Mouse (Mus musculus) midbrain, postnatal 0 days (tissue): ENCODE results near the gene Gna12. TPM values are rescaled to one million over a fixed set of nuclear protein-coding genes. Genes with fewer than 3 reads are reported as not detected.

Experiments
- ATAC-seq: fragments of 200-750 bp; cut with Nextera tagmentation; 2 replicates; pipeline ENCODE4 v1.8.0; 2017; ENCODE audit warnings: moderate number of reproducible peaks, mild to moderate bottlenecking, moderate TSS enrichment, moderate library complexity; ENCODE audit not compliant: low FRiP score
- DNase-seq: peaks from one replicate; pipeline ENCODE4 v3.0.0-alpha.2; 2015; ENCODE audit warnings: low spot score
- H3K27ac ChIP-seq: fragments of 300-500 bp; sonication (generic); 2 replicates; pipeline ENCODE4 v1.5.1; 2014; ENCODE audit warnings: low read depth, mild to moderate bottlenecking, low read length, mixed read lengths
- H3K27me3 ChIP-seq: fragments of 300-500 bp; sonication (generic); 2 replicates; pipeline ENCODE4 v1.6.1; 2014; ENCODE audit warnings: low read length, control low read depth, mixed read lengths; ENCODE audit not compliant: insufficient read depth
- H3K36me3 ChIP-seq: fragments of 300-500 bp; sonication (generic); 2 replicates; pipeline ENCODE4 v1.6.1; 2014; ENCODE audit warnings: low read length, control low read depth, mixed read lengths; ENCODE audit not compliant: insufficient read depth
- H3K4me1 ChIP-seq: fragments of 300-500 bp; sonication (generic); 2 replicates; pipeline ENCODE4 v1.6.1; 2014; ENCODE audit warnings: mild to moderate bottlenecking, control low read depth, antibody characterized with exemption, low read length, mixed read lengths; ENCODE audit not compliant: insufficient read depth
- H3K4me2 ChIP-seq: fragments of 300-500 bp; sonication (generic); 2 replicates; pipeline ENCODE4 v1.6.1; 2014; ENCODE audit warnings: low read depth, mild to moderate bottlenecking, low read length, mixed read lengths; ENCODE audit not compliant: poor library complexity, severe bottlenecking
- H3K4me3 ChIP-seq: fragments of 300-500 bp; sonication (generic); 2 replicates; pipeline ENCODE4 v1.5.1; 2014; ENCODE audit warnings: low read depth, mild to moderate bottlenecking, low read length, moderate library complexity
- H3K9ac ChIP-seq: fragments of 300-500 bp; sonication (generic); replicated peaks from 2 replicates; pipeline ENCODE4 v1.6.1; 2014; ENCODE audit warnings: mild to moderate bottlenecking, low read length, moderate library complexity, mixed read lengths; ENCODE audit not compliant: poor library complexity, severe bottlenecking
- H3K9me3 ChIP-seq: fragments of 300-500 bp; sonication (generic); 2 replicates; pipeline ENCODE4 v1.6.1; 2016; ENCODE audit warnings: low read length, control low read depth
- CTCF ChIP-seq: IDR thresholded peaks from 2 replicates; pipeline ENCODE4 v1.5.1; 2016; ENCODE audit warnings: antibody characterized with exemption, mild to moderate bottlenecking
- WGBS: fragments of 180-500 bp; shearing (Covaris S2); extraction: QIAGEN DNeasy Blood & Tissue Kit; methylation state at CpG from one replicate; pipeline ENCODE4 v1.1.7; 2014; 5-methylcytosine and 5-hydroxymethylcytosine counted together
- polyA plus RNA-seq: library from polyadenylated mRNA; unstranded; fragments of >200 nt; fragmentation: Nextera tagmentation; extraction: Ambion mirVana; gene quantifications from 2 replicates; pipeline ENCODE4 v1.2.1, GENCODE M21; 2015
- total RNA-seq: library from RNA; depleted of rRNA; stranded (reverse); fragments of >200 nt; gene quantifications from 2 replicates; pipeline ENCODE4 v1.2.3, GENCODE M21; 2014; rRNA removed

The Gna12 gene
- 115 and 152 TPM in 2 replicates for total RNA-seq
- 26.5 and 28.0 TPM in 2 replicates for polyA plus RNA-seq

DNA sequence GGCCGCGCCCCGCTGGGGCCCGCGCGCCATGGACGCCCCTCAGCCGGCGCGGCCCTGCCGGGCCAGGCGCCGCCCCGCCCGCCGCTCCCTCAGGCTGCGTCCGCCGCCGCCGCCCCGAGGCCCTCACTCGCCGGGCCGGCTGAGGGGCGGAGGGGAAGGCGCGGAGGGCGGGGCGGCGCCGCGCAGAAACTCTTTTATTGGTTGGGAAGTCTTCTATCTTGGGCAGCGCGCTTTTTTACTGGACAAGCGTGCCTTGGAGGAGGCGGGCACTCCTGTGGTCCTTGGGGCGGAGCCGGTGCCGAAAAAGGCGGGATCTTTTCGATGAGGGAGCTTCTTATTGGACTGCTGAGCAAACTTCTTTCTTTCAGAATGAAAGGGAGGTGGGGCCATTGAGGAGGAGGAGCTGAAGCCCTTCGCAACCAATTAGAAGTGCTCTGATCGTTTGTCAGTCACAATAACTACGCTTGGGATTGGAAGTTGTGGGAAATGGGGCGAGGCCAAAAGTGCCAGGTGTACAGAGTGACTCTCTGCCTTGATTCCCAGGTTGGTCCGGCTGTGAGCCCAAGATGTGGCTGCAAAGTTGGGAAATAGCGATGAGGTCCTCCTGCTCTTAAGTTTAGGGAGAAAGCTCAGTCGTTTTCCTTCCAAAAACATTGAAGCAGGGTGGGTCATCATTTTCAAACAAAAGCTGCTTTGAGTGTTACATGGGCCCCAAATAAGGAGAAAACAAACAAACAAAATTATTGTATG lies at the start of gene Gna12:
Gene Gna12, minus strand, starts transcription at position 118 of the 750 bp plus-strand sequence.
- H3K9me3 ChIP-seq: no peaks in the 10 kb centered on the region
- peak; percentile 99 for ATAC-seq
- no peaks in the 10 kb centered on the region for H3K27me3 ChIP-seq
- peak within 1 kb of the TSS; percentile 77 for H3K9ac ChIP-seq
- H3K27ac ChIP-seq: peak within 1 kb of the TSS; percentile 82
- H3K4me3 ChIP-seq: peak within 1 kb of the TSS; percentile 81
- under 1% methylated on average over 28 of the region's 49 CpGs for WGBS
- peak within 1 kb of the TSS; percentile 95 for H3K4me2 ChIP-seq
- no peak for TF ChIP-seq CTCF
- H3K36me3 ChIP-seq: no peaks in the 10 kb centered on the region
- peak; percentile 100 for DNase-seq
- peaks cover 14% of the 10 kb centered on the region for H3K4me1 ChIP-seq

DNA sequence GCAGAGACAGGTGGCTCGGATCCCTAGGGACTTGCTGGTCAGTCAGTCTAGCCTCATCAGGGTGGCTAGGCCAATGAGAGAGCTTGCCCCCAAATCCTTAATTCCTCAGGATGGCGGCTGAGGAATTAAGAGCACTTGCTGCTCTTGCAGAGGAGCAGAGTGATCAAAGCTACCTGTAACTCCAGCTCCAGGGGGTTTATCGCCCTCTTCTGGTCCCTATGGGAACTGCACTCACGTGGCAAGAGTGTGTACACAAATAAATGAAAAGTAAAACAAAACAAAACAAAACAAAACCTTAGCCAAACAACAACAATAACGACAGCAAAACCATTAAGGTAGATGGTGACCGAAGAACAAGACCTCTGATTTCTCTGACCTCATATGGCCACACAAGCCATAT lies 48.4 kb upstream of the Gna12 start:
- Histone ChIP-seq H3K27me3 (no peaks in the 10 kb centered on the region), H3K9ac (no peak overlapping the region), H3K4me3 (no peak overlapping the region), H3K9me3 (no peaks in the 10 kb centered on the region), H3K4me1 (no peaks in the 10 kb centered on the region), H3K27ac (no peak overlapping the region), H3K4me2 (no peak overlapping the region), H3K36me3 (no peaks in the 10 kb centered on the region)
- ATAC-seq (no peak), DNase-seq (no peak)
- peak; percentile 23; the same call in 1 of the 2 replicates for TF ChIP-seq CTCF
- WGBS: 71% methylated on average over 6 of the region's 6 CpGs

DNA sequence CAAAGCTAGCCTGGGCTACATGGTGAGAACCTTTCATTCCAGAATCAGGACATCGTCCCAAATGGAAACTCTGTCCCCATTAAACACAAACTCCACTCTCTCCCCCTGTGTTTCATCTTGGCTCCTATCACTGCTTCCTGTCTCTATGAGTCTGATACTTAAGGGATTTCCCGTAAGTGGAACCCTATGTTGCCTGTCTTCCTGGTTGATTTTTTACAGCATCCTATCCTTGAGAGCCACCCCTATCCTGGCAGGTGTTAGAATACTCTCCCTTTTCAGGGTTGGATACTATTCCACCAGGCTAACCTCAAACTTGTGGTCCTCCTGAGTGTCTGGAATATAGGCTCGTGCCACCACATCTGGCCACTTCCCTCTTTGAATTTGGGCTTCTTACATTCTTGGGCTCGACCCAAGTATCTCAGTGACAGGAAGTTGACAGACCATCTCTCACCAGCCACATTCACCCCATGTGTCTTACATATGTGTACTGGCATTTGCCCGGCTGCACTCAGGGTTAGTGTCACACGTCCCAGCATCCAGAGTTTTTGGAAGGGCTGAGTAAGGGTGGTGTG lies 43.6 kb upstream of the Gna12 start:
- peaks cover 5% of the 10 kb centered on the region; the same call in 1 of the 2 replicates for H3K27me3 ChIP-seq
- no peak overlapping the region for H3K9ac ChIP-seq
- H3K36me3 ChIP-seq: no peaks in the 10 kb centered on the region
- ATAC-seq: no peak
- no peak overlapping the region for H3K27ac ChIP-seq
- DNase-seq: no peak
- H3K4me2 ChIP-seq: no peak overlapping the region
- WGBS: 83% methylated on average over 6 of the region's 6 CpGs
- TF ChIP-seq CTCF: no peak
- H3K4me1 ChIP-seq: no peaks in the 10 kb centered on the region
- no peak overlapping the region for H3K4me3 ChIP-seq
- no peaks in the 10 kb centered on the region for H3K9me3 ChIP-seq

DNA sequence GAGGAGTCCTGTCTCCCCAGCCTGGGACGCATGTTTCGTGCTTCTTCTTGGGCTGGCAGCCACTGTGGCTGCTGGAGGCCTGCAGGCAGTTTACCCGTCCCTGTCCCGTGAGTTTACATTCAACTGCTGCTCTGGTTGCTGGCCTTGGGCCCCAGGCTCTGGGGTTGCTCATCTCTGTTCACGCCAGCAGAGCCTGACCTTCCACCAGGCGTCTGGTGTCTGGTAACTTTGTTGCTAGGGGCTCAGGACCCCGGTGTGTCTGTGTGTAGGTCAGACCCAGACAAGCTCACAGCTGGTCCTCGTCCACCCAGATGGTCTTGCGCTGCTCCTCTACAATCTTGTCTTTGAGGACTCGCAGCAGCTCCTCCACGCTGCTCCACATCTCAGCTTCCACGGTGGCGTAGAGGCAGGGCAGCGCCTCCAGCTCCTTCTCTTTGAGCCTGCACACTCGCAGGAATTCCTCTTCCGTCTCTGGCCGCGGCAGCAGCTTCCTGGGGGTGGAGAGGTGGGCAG lies 42.9 kb upstream of the Gna12 start:
- no peak overlapping the region for H3K4me3 ChIP-seq
- H3K4me2 ChIP-seq: no peak overlapping the region
- no peak overlapping the region for H3K9ac ChIP-seq
- TF ChIP-seq CTCF: no peak
- H3K27me3 ChIP-seq: peaks cover 5% of the 10 kb centered on the region; the same call in 1 of the 2 replicates
- no peaks in the 10 kb centered on the region for H3K9me3 ChIP-seq
- no peak overlapping the region for H3K27ac ChIP-seq
- no peaks in the 10 kb centered on the region for H3K4me1 ChIP-seq
- no peaks in the 10 kb centered on the region for H3K36me3 ChIP-seq
- no peak for ATAC-seq
- WGBS: 17% methylated on average over 18 of the region's 18 CpGs
- DNase-seq: peak; percentile 17

DNA sequence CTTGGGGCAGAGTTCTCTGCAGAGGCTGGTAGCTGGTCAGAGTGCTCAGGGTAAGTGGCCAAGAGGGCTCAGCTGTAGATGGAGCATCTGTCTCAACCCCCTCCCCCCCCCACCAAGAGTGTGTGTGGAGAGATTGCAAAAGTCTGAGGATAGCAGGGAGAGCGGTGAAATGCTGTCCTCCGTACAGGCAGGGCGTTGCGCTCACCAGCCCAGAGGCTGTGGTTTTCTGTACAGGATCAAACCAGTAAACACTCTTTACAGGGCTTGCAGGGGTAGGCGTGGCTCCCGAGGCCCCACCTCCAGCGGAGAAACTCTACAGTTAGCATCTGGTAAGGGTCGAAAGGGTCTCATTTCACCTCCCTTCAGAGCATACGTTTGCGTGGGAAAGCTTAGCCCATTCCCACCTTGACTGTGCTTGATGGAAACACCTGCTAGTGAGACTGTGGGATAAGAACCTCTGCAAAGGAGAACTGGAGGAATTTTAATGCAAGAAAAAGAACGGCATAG lies 42.4 kb upstream of the Gna12 start:
- no peak for TF ChIP-seq CTCF
- no peak overlapping the region for H3K4me3 ChIP-seq
- H3K27ac ChIP-seq: no peak overlapping the region
- WGBS: 37% methylated on average over 11 of the region's 11 CpGs
- H3K27me3 ChIP-seq: peaks cover 5% of the 10 kb centered on the region; the same call in 1 of the 2 replicates
- H3K36me3 ChIP-seq: no peaks in the 10 kb centered on the region
- H3K9me3 ChIP-seq: no peaks in the 10 kb centered on the region
- no peak overlapping the region for H3K9ac ChIP-seq
- H3K4me2 ChIP-seq: no peak overlapping the region
- no peak for DNase-seq
- H3K4me1 ChIP-seq: no peaks in the 10 kb centered on the region
- ATAC-seq: no peak

DNA sequence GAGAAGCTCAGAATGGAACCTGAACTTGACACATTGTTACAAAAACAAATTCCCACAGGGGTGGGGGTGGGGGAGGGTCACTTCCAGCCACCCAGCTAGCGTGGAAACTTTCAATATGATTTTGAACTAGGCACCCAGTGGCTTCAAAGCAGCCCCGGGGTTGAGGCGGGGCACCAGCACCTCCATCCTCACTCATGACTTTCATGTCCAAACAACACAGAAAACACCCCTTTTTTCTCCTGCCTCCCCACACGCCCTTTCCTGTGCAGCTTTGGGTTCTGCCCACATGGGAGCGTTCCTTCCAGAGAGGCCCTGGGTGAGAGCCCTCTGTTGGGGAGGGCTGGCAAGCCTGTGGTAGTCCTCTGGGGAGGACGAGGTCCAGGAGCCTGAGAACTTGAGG lies 41.0 kb upstream of the Gna12 start:
- WGBS: 67% methylated on average over 6 of the region's 6 CpGs
- Histone ChIP-seq H3K27ac (no peak overlapping the region), H3K9me3 (no peaks in the 10 kb centered on the region), H3K9ac (no peak overlapping the region), H3K4me2 (no peak overlapping the region), H3K36me3 (no peaks in the 10 kb centered on the region), H3K4me1 (no peaks in the 10 kb centered on the region), H3K4me3 (no peak overlapping the region), H3K27me3 (peaks cover 5% of the 10 kb centered on the region; the same call in 1 of the 2 replicates)
- TF ChIP-seq CTCF: no peak
- ATAC-seq (no peak), DNase-seq (no peak)
